Mouse (Mus musculus) neural tube, embryonic 12.5 days (tissue): ENCODE results near the gene Stpg4. TPM values are rescaled to one million over a fixed set of nuclear protein-coding genes. Genes with fewer than 3 reads are reported as not detected.

Source experiments
- ATAC-seq: fragments of 200-750 bp; cut with Nextera tagmentation; 2 replicates; pipeline ENCODE4 v1.8.0; 2017; ENCODE audit warnings: low read depth, mild to moderate bottlenecking, moderate TSS enrichment, moderate library complexity; ENCODE audit not compliant: low FRiP score
- H3K27ac ChIP-seq: fragments of 300-500 bp; sonication (generic); 2 replicates; pipeline ENCODE4 v1.5.1; 2016
- H3K27me3 ChIP-seq: fragments of 300-500 bp; sonication (generic); replicated peaks from 2 replicates; pipeline ENCODE4 v1.6.1; 2016; ENCODE audit warnings: mild to moderate bottlenecking
- H3K36me3 ChIP-seq: fragments of 300-500 bp; sonication (generic); 2 replicates; pipeline ENCODE4 v1.6.1; 2016; ENCODE audit warnings: mild to moderate bottlenecking
- H3K4me1 ChIP-seq: fragments of 300-500 bp; sonication (generic); 2 replicates; pipeline ENCODE4 v1.6.1; 2016
- H3K4me2 ChIP-seq: fragments of 300-500 bp; sonication (generic); replicated peaks from 2 replicates; pipeline ENCODE4 v1.6.1; 2016; ENCODE audit warnings: mild to moderate bottlenecking
- H3K4me3 ChIP-seq: fragments of 300-500 bp; sonication (generic); 2 replicates; pipeline ENCODE4 v1.5.1; 2016
- H3K9ac ChIP-seq: fragments of 300-500 bp; sonication (generic); 2 replicates; pipeline ENCODE4 v1.6.1; 2016; ENCODE audit warnings: mild to moderate bottlenecking
- H3K9me3 ChIP-seq: fragments of 300-500 bp; sonication (generic); 2 replicates; pipeline ENCODE4 v1.6.1; 2016; ENCODE audit warnings: mild to moderate bottlenecking
- WGBS: fragments of 180-500 bp; shearing (Covaris S2); methylation state at CpG from one replicate; pipeline ENCODE4 v1.1.7; 2016; 5-methylcytosine and 5-hydroxymethylcytosine counted together
- polyA plus RNA-seq: library from polyadenylated mRNA; unstranded; fragments of >200 nt; fragmentation: Nextera tagmentation; extraction: Ambion mirVana; gene quantifications from 2 replicates; pipeline ENCODE4 v1.2.1, GENCODE M21; 2016

Stpg4 gene
- polyA plus RNA-seq, 1 experiment from 2014 or later, result not detected

- no peak overlapping the region for H3K9ac ChIP-seq
- WGBS, result 27% methylated on average over 17 of the region's 17 CpGs
- no peak overlapping the region for H3K4me3 ChIP-seq
- H3K9me3 ChIP-seq, result no peaks in the 10 kb centered on the region
- ATAC-seq, result peak; percentile 63
- no peaks in the 10 kb centered on the region for H3K36me3 ChIP-seq
- no peaks in the 10 kb centered on the region for H3K27me3 ChIP-seq
- H3K4me1 ChIP-seq, result peaks cover 45% of the 10 kb centered on the region
- peak overlapping the region; percentile 54; the same call in 1 of the 2 replicates for H3K27ac ChIP-seq
- H3K4me2 ChIP-seq, result peak overlapping the region; percentile 46
Measured at GRCm38 (mm10) chr17:87460669-87461498, 33.3 kb upstream of the Stpg4 start.

- Histone ChIP-seq H3K4me3 (no peak overlapping the region), H3K36me3 (no peaks in the 10 kb centered on the region), H3K4me2 (peak overlapping the region; percentile 46), H3K27ac (peak overlapping the region; percentile 54; the same call in 1 of the 2 replicates), H3K9me3 (no peaks in the 10 kb centered on the region), H3K27me3 (no peaks in the 10 kb centered on the region), H3K4me1 (peaks cover 45% of the 10 kb centered on the region), H3K9ac (no peak overlapping the region; the same call in 1 of the 2 replicates)
- WGBS, result 24% methylated on average over 14 of the region's 14 CpGs
- ATAC-seq, result peak; percentile 57
Measured at GRCm38 (mm10) chr17:87459750-87460668, 32.5 kb upstream of the Stpg4 start.

GRCm38 (mm10) chr17:87458911-87459749 lies 31.6 kb upstream of the Stpg4 start:
- Histone ChIP-seq H3K4me1 (peaks cover 45% of the 10 kb centered on the region), H3K9me3 (no peaks in the 10 kb centered on the region), H3K9ac (peak overlapping the region; percentile 13; the same call in 1 of the 2 replicates), H3K4me2 (peak overlapping the region; percentile 46), H3K27me3 (no peaks in the 10 kb centered on the region), H3K36me3 (no peaks in the 10 kb centered on the region), H3K27ac (no peak overlapping the region; the same call in 1 of the 2 replicates), H3K4me3 (no peak overlapping the region)
- 15% methylated on average over 14 of the region's 17 CpGs for WGBS
- ATAC-seq, result 0 out of 2 replicates have a peak, but pooled peaks have one; percentile 21

- Histone ChIP-seq H3K9me3 (no peaks in the 10 kb centered on the region), H3K27me3 (no peaks in the 10 kb centered on the region), H3K4me3 (no peak overlapping the region), H3K27ac (no peak overlapping the region), H3K4me1 (peaks cover 45% of the 10 kb centered on the region), H3K4me2 (0 out of 2 replicates have a peak overlapping the region, but pooled peaks have one; percentile 2), H3K36me3 (no peaks in the 10 kb centered on the region), H3K9ac (no peak overlapping the region)
- WGBS, result 36% methylated on average over 7 of the region's 7 CpGs
- no peak for ATAC-seq
Measured at GRCm38 (mm10) chr17:87457961-87458360, 30.4 kb upstream of the Stpg4 start.

GRCm38 (mm10) chr17:87454121-87454520 lies 26.6 kb upstream of the Stpg4 start:
- Histone ChIP-seq H3K27ac (no peak overlapping the region), H3K27me3 (no peaks in the 10 kb centered on the region), H3K4me1 (peaks cover 18% of the 10 kb centered on the region), H3K9ac (no peak overlapping the region), H3K36me3 (no peaks in the 10 kb centered on the region), H3K9me3 (no peaks in the 10 kb centered on the region), H3K4me3 (no peak overlapping the region), H3K4me2 (no peak overlapping the region)
- WGBS, result 87% methylated on average over 3 of the region's 3 CpGs
- ATAC-seq, result no peak

- H3K4me1 ChIP-seq, result peaks cover 11% of the 10 kb centered on the region
- no peak for ATAC-seq
- no peak overlapping the region for H3K4me2 ChIP-seq
- H3K9ac ChIP-seq, result no peak overlapping the region
- H3K36me3 ChIP-seq, result no peaks in the 10 kb centered on the region
- no peaks in the 10 kb centered on the region for H3K27me3 ChIP-seq
- WGBS, result 83% methylated on average over 7 of the region's 7 CpGs
- no peaks in the 10 kb centered on the region for H3K9me3 ChIP-seq
- no peak overlapping the region for H3K27ac ChIP-seq
- H3K4me3 ChIP-seq, result no peak overlapping the region
Measured at GRCm38 (mm10) chr17:87453336-87453735, 25.8 kb upstream of the Stpg4 start.

GRCm38 (mm10) chr17:87448881-87449280 lies 21.3 kb upstream of the Stpg4 start:
- H3K4me3 ChIP-seq, result no peak overlapping the region
- H3K9me3 ChIP-seq, result no peaks in the 10 kb centered on the region
- no peaks in the 10 kb centered on the region for H3K27me3 ChIP-seq
- no peak overlapping the region for H3K4me2 ChIP-seq
- H3K9ac ChIP-seq, result no peak overlapping the region
- no peak overlapping the region for H3K27ac ChIP-seq
- no peaks in the 10 kb centered on the region for H3K36me3 ChIP-seq
- H3K4me1 ChIP-seq, result peaks cover 16% of the 10 kb centered on the region
- 89% methylated on average over 8 of the region's 8 CpGs for WGBS
- ATAC-seq, result no peak

GRCm38 (mm10) chr17:87448339-87448738 lies 20.8 kb upstream of the Stpg4 start:
- no peaks in the 10 kb centered on the region for H3K27me3 ChIP-seq
- H3K4me1 ChIP-seq, result peaks cover 21% of the 10 kb centered on the region
- H3K9ac ChIP-seq, result no peak overlapping the region
- no peak overlapping the region for H3K27ac ChIP-seq
- no peaks in the 10 kb centered on the region for H3K9me3 ChIP-seq
- H3K4me3 ChIP-seq, result no peak overlapping the region
- no peak for ATAC-seq
- H3K36me3 ChIP-seq, result no peaks in the 10 kb centered on the region
- no peak overlapping the region for H3K4me2 ChIP-seq
- WGBS, result 93% methylated on average over 9 of the region's 9 CpGs

GRCm38 (mm10) chr17:87447612-87448200 lies 20.2 kb upstream of the Stpg4 start:
- ATAC-seq, result no peak
- WGBS, result 38% methylated on average over 12 of the region's 12 CpGs
- H3K9ac ChIP-seq, result peak overlapping the region; percentile 99
- peak overlapping the region; percentile 97 for H3K27ac ChIP-seq
- no peaks in the 10 kb centered on the region for H3K27me3 ChIP-seq
- peak overlapping the region; percentile 96 for H3K4me3 ChIP-seq
- H3K36me3 ChIP-seq, result no peaks in the 10 kb centered on the region
- H3K9me3 ChIP-seq, result no peaks in the 10 kb centered on the region
- H3K4me2 ChIP-seq, result peak overlapping the region; percentile 68
- H3K4me1 ChIP-seq, result peaks cover 27% of the 10 kb centered on the region

GRCm38 (mm10) chr17:87446767-87447611 lies 19.4 kb upstream of the Stpg4 start, which contains the start of gene Calm2:
Gene Calm2, minus strand, starts transcription at chr17:87446935.
- peak; percentile 95 for ATAC-seq
- Histone ChIP-seq H3K27ac (peak within 1 kb of the TSS; percentile 97), H3K9ac (peak within 1 kb of the TSS; percentile 99), H3K4me1 (peaks cover 30% of the 10 kb centered on the region), H3K4me2 (peak within 1 kb of the TSS; percentile 82), H3K27me3 (no peaks in the 10 kb centered on the region), H3K36me3 (no peaks in the 10 kb centered on the region), H3K9me3 (no peaks in the 10 kb centered on the region), H3K4me3 (peak within 1 kb of the TSS; percentile 96)
- WGBS, result under 1% methylated on average over 69 of the region's 69 CpGs
